Mouse (Mus musculus): ENCODE data around the gene Bfsp2.

GRCm38 (mm10) chr9:103389261-103389660 is 91.0 kb downstream of the Bfsp2 start:
- TF ChIP-seq CTCF (IDR thresholded peaks at IDR 0.05; ENCODE audit: low read depth, low read length) (no peak), POLR2A (IDR thresholded peaks at IDR 0.05; ENCODE audit: borderline replicate concordance, low read depth, low read length) (no peak)

All from bone marrow macrophage, adult 2 months (primary cell).